8 mouse cellular contexts compared by ENCODE assay signal in genomic region chr15:37006475-37007164, GRCm38 (mm10). TPM values are rescaled to one million over a fixed set of nuclear protein-coding genes. Genes with fewer than 3 reads are reported as not detected.
A peak's percentile ranks its signal among the peaks of the same experiment; 100 is the strongest.
DNase-seq lines count a peak whose midpoint lies in the region; ATAC-seq and TF ChIP-seq lines count a peak whose summit lies in the region.

No protein-coding gene starts in this region.

- peaks cover 24% of the 10 kb centered on the region for H3K4me1 ChIP-seq in erythroblast, embryonic 14.5 days (ENCODE audit: control insufficient read depth)
- peaks cover 31% of the 10 kb centered on the region for H3K4me1 ChIP-seq in hindbrain, embryonic 13.5 days (replicated peaks)
- H3K4me1 ChIP-seq in liver, embryonic 16.5 days (ENCODE audit: control insufficient read depth, low read depth, low read length) = peaks cover 18% of the 10 kb centered on the region

- H3K36me3 ChIP-seq in erythroblast, embryonic 14.5 days (ENCODE audit: control insufficient read depth) = peaks cover 39% of the 10 kb centered on the region
- peaks cover 13% of the 10 kb centered on the region for H3K36me3 ChIP-seq in hindbrain, embryonic 13.5 days
- peaks cover 5% of the 10 kb centered on the region for H3K36me3 ChIP-seq in liver, embryonic 16.5 days (ENCODE audit: control insufficient read depth, insufficient read depth)

- H3K4me3 ChIP-seq in erythroblast, embryonic 14.5 days (replicated peaks) = peak overlapping the region; percentile 97
- peak overlapping the region; percentile 96 for H3K4me3 ChIP-seq in hindbrain, embryonic 13.5 days
- peak overlapping the region; percentile 94 for H3K4me3 ChIP-seq in liver, embryonic 16.5 days (ENCODE audit: low read depth, low read length)

- POLR2A ChIA-PET in Patski (lab: Charles Lee) = interaction anchor here (0.6 to 2.5 kb wide), 5 partner anchors 23 to 239 kb away, joined by 3 to 10 read pairs (median 6); no protein-coding TSS in a partner anchor

- H3K4me2 ChIP-seq in hindbrain, embryonic 13.5 days = peak overlapping the region; percentile 63
- H3K4me2 ChIP-seq in liver, embryonic 16.5 days (ENCODE audit: low read depth, low read length) = peak overlapping the region; percentile 71

- peak; percentile 20 for ATAC-seq in Patski
- no peak for ATAC-seq in hindbrain, embryonic 13.5 days (ENCODE audit: low FRiP score)
- ATAC-seq in liver, embryonic 16.5 days (ENCODE audit: low read depth) = peak; percentile 48

- H3K9ac ChIP-seq in hindbrain, embryonic 13.5 days = peak overlapping the region; percentile 97
- H3K9ac ChIP-seq in liver, embryonic 16.5 days (ENCODE audit: low read depth, low read length) = peak overlapping the region; percentile 96

- H3K27me3 ChIP-seq in Patski = no peaks in the 10 kb centered on the region
- H3K27me3 ChIP-seq in erythroblast, embryonic 14.5 days (ENCODE audit: control insufficient read depth) = no peaks in the 10 kb centered on the region
- H3K27me3 ChIP-seq in hindbrain, embryonic 13.5 days = no peaks in the 10 kb centered on the region
- H3K27me3 ChIP-seq in liver, embryonic 16.5 days (ENCODE audit: control insufficient read depth, insufficient read depth, low read depth, low read length) = no peaks in the 10 kb centered on the region

- TF ChIP-seq CTCF in Patski (IDR thresholded peaks at IDR 0.05) = no peak

- peak overlapping the region; percentile 97 for H3K27ac ChIP-seq in hindbrain, embryonic 13.5 days
- H3K27ac ChIP-seq in liver, embryonic 16.5 days (ENCODE audit: low read length) = peak overlapping the region; percentile 91

- CTCF ChIA-PET in Patski (lab: Charles Lee) = interaction anchor here (2.6 kb wide), 1 partner anchor 224 kb away, joined by 8 read pairs; no protein-coding TSS in a partner anchor

- WGBS in hindbrain, embryonic 13.5 days = under 1% methylated on average over 47 of the region's 48 CpGs
- WGBS in liver, embryonic 16.5 days (ENCODE audit: insufficient replicate concordance) = 1% methylated on average over 48 of the region's 48 CpGs

- H3K9me3 ChIP-seq in erythroblast, embryonic 14.5 days (ENCODE audit: control insufficient read depth, low read length) = no peaks in the 10 kb centered on the region
- H3K9me3 ChIP-seq in hindbrain, embryonic 13.5 days = no peaks in the 10 kb centered on the region
- H3K9me3 ChIP-seq in liver, embryonic 16.5 days (replicated peaks; ENCODE audit: control insufficient read depth, low read length) = no peaks in the 10 kb centered on the region

- peak; percentile 34 to 86 for DNase-seq in adrenal gland, adult (ENCODE audit: inconsistent age in 2 of 2, low spot score in 1 of 2)
- DNase-seq in adrenal gland, postnatal 25 days = no peak
- DNase-seq in Patski (ENCODE audit: low read depth, low spot score) = peak; percentile 13
- DNase-seq in natural killer cell, adult 2 months (ENCODE audit: low spot score in 2 of 2) = peak; percentile 26 to 66
- peak; percentile 71 for DNase-seq in thymus, postnatal 4 days

- in situ Hi-C loops in Patski (cut with MboI; ENCODE audit: low pct_unique_long_range_greater_than_20kb) = loop anchor here (5.0 kb wide), 1 partner anchor 224 kb away; no protein-coding TSS in a partner anchor

RNA-seq across cellular contexts. Expression of gene Zfp706, which starts 1.0 kb away (rescaled TPM):
- total RNA-seq in adrenal gland, postnatal 25 days (2021) = 164 and 201 TPM in 2 replicates
- polyA plus RNA-seq in Patski (2021) = 267 TPM
- polyA plus RNA-seq in erythroblast, embryonic 14.5 days (2012) = 1.1 and 2.2 TPM in 2 replicates
- 446 and 459 TPM in 2 replicates for polyA plus RNA-seq in hindbrain, embryonic 13.5 days (2015; fragmentation: Nextera tagmentation; extraction: Ambion mirVana)
- polyA plus RNA-seq in liver, embryonic 16.5 days (2015; fragmentation: Nextera tagmentation; extraction: Ambion mirVana) = 151 and 178 TPM in 2 replicates

Comparison
In these comparisons a context has a peak if more than half of its experiments do, and no peak if none do; other contexts are left out.
1. RNA of gene Zfp706, which starts 1.0 kb away (polyA plus RNA-seq): 446 to 459 TPM in hindbrain, embryonic 13.5 days, 267 TPM in Patski (single experiment) and 151 to 178 TPM in liver, embryonic 16.5 days; 1.1 to 2.2 TPM in erythroblast, embryonic 14.5 days; every median in the first group is over 10 times any median in the second.
2. Peak in every context shown above with its lines, with median percentiles within 50 percentile points of each other: H3K4me3 ChIP-seq.